In the genomic region with DNA sequence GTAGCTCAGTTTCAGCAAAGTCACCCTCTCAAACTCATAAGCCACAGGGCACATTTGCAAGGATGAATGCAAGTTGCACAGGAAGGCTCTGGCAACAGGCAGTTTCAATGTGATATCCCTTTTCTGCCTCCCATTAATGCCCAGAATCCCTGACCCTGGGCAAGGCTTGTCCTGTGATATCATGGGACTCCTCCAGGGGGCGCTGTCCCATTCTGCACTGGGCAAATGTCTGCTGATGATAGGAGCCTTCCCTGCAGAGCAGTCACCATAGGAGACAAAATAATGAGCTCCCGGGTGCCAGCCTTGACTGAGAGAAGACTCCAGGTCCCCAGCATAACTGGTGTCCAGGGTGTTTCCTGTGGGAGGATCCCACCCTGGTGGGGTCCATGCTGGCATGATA, we compare ENCODE assay signal across 9 mouse cellular contexts. TPM values are rescaled to one million over a fixed set of nuclear protein-coding genes. Genes with fewer than 3 reads are reported as not detected.
A peak's percentile ranks its signal among the peaks of the same experiment; 100 is the strongest.
DNase-seq lines count a peak whose midpoint lies in the region; ATAC-seq and TF ChIP-seq lines count a peak whose summit lies in the region.
"Had no signal": no experiment of that assay in that cellular context is flagged by ENCODE, and none has a peak within 500 bp of the region (broad histone marks: within the 10 kb centered on the region; RNA-seq: fewer than 3 reads in every experiment).

No protein-coding gene starts in this region.

- H3K4me3 ChIP-seq in embryonic fibroblast, embryonic 13.5 days (ENCODE audit: insufficient read depth, low read length): no peak overlapping the region
- H3K4me3 ChIP-seq: liver, embryonic 13.5 days; stomach, embryonic 15.5 days had no signal

- no peak for TF ChIP-seq POLR2A in embryonic fibroblast, embryonic 13.5 days (IDR thresholded peaks at IDR 0.05; ENCODE audit: low read depth, low read length)

- peak; percentile 51; the same call in 1 of the 2 replicates for TF ChIP-seq CTCF in embryonic fibroblast, embryonic 13.5 days (IDR thresholded peaks at IDR 0.05; ENCODE audit: borderline replicate concordance, insufficient read depth, low read length)

- peaks cover 10% of the 10 kb centered on the region; the same call in 1 of the 2 replicates for H3K4me1 ChIP-seq in embryonic fibroblast, embryonic 13.5 days (ENCODE audit: control insufficient read depth, insufficient read depth, low read length)

- no peak overlapping the region for H3K27ac ChIP-seq in embryonic fibroblast, embryonic 13.5 days (ENCODE audit: insufficient read depth, low read length)
- H3K27ac ChIP-seq: liver, embryonic 13.5 days; stomach, embryonic 15.5 days had no signal

- peak; percentile 18 for DNase-seq in layer of hippocampus, adult 11-12 months (ENCODE audit: low spot score)
- no peak for DNase-seq in layer of hippocampus, adult 9-10 months (ENCODE audit: low spot score)
- DNase-seq in CD8-positive naive resting alpha-beta T cell, adult 2 months (ENCODE audit: low read depth in 2 of 2, low spot score in 2 of 2): peak; percentile 11 to 40
- DNase-seq in MEL-GATA-1-ER (ENCODE audit: extremely low read depth, low read depth): peak; percentile 26
- peak; percentile 67 for DNase-seq in lung, postnatal 10 days
- DNase-seq: liver, embryonic 13.5 days had no signal

- no peak for ATAC-seq in inflammation-experienced regulatory T-cells, adult 6 months

RNA-seq across cellular contexts. Expression of gene Pard6b, which starts 28.1 kb away (rescaled TPM):
- polyA plus RNA-seq in embryonic fibroblast, embryonic 13.5 days (2011; ENCODE audit: insufficient read length, low read depth, missing spikeins): 1.6 and 2.6 TPM in 2 replicates
- 1 to 10 TPM in 2 of 3 experiments, under 1 TPM in 1; 0.41 to 1.2 (median 1.1) TPM for polyA plus RNA-seq in inflammation-experienced regulatory T-cells, adult 6 months (2017; shearing (Covaris generic))

RNA-seq across cellular contexts. Expression of gene Ripor3, which starts 42.3 kb away (rescaled TPM):
- 2.8 and 4.3 TPM in 2 replicates for polyA plus RNA-seq in embryonic fibroblast, embryonic 13.5 days (2011; ENCODE audit: insufficient read length, low read depth, missing spikeins)
- under 1 TPM; 0.16 to 0.49 (median 0.33) TPM for polyA plus RNA-seq in inflammation-experienced regulatory T-cells, adult 6 months (2017; shearing (Covaris generic))
